Mouse (Mus musculus) left cerebral cortex, adult 9 months (tissue): ENCODE data around the gene Il2rb.
A peak's percentile ranks its signal among the peaks of the same experiment; 100 is the strongest.

ENCODE experiments used
- DNase-seq, 2 experiments: peaks; one replicate each; pipeline ENCODE4 v3.0.0; 2022; ENCODE audit warnings: low spot score in 2 of 2

The Il2rb gene

DNA sequence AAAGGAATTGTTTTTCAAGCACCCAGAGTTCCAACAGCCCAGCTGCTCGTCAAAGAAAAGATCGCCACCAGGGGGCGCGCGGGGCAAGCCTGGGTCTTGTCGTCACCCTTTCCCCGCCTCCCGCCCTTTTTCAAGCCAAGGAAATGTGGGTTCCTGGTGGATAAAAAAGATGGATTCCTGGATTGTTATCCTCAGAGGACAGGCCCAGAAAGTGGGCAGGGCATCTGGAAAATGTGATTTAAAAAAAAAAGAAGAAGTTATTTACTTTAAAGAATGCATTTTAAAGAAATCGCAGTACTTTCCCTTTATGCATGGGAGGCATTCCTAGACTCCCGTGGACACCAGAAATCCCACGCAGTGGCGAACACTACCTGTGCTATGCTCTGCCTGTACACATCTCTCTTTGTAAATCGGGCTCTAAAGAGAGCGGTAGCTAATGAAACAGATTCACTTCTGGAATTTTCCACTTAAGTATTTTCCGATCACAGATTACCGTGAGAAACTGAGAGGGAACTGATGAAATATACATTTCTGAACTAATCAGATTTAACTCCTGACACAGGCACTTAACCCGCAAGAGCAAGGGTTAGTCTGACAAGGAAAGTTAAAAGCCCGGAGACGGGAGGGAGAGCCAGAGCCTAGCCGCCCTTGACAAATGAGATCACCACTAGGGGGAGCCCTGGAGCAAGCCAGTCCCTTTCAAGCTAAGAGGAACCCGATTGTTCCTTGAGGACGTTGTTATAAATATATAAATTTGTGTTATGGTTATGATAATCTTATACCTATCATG, 47.1 kb downstream of the Il2rb start:
- peak in 1 of 2 experiments; percentile 95 for DNase-seq

DNA sequence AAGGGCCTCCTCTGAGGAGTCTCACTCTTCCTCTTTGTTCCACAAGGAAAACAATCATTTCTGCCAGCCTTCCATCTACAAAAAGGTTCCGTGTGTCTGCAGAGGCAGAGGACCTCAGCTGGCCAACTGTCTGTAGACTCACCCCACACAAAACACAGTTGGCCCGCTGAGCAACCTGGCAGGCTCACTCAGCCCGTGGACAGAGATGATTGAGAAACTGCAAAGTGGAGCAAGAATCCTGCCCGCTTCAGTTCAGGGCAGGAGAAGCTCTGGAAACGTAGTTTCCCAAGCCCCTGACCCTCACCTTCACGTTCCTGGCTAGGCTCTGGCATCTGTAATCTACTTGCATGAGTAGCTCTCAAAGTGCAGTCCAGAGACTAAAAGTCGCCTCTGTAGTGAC, 48.0 kb downstream of the Il2rb start:
- no peak for DNase-seq

DNA sequence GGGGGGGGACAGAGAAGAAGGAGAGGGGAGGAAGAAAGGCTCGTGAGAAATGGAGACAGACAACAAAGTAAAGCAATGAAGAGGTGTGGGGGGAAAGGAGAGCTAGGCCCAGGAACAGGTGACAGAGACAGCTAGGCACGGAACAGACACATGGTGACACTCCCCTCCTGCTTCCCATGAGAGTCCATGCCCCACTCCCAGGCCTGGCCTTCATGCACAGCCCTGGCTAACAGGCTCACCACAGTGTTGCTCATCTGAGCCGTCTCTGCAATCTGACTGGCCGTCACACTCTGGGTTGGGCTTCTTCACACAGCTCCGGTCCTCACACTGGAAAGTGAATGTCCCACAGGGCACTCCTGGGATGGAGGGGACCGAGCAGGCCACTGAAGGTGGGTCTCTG, 51.2 kb downstream of the Il2rb start:
- DNase-seq: no peak

DNA sequence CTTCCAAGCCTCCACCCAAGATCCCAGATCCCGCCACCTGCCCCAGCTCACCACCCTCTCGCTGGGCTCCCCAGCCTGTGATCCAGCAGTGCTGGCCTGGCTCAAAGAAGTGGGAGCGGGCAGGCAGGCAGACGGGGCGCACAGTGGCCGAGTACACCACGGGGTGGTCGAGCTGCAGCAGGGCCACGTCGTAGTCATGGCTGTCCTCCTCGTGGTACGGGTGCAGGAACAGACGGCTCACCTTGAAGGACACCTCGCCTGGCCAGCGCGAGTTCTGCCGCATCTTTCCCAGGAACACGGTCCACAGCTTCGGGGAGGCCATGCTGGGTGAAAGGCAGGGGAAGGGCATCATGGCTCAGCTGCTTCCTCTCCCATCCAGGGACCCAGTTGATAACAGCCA, 52.8 kb downstream of the Il2rb start:
- DNase-seq: no peak

DNA sequence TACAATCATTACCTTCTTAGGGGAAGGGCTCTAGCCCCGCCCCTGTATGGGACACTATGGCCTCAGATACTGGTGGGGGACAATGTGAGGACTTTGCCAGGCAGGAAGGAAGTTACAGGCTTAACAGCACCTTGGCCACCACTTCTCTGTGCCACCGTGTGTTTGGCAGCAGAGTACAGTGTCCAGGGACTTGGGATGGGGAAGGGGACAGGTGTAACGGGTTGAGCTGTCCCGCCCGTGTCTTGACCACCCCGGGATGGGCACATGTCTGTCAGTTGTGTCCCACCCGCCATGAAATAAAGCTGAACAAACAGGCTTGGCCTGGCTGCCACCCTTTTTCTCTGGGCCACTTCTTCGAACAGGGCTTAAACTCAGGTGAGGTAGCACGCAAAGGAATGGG, 56.1 kb downstream of the Il2rb start:
- no peak for DNase-seq

DNA sequence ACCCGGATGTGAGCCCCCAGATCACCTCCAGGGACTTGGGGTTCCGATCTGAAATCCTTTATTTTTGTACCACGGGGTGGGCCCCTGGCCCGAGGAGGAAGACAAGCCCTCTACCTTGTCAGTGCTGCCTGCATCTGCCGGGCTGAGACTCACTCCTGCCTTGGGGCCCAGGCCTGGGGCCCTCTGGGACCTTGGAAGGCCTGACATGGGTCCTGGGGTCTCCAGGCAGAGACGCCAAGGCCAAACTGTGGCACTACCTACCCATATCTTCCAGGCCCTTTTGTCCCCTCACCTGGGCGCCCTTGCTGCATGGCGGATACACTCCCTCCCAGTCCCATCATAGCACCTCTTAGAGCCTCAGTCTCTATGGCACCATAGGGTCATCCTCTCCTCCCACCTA, 56.6 kb downstream of the Il2rb start:
- DNase-seq: no peak

DNA sequence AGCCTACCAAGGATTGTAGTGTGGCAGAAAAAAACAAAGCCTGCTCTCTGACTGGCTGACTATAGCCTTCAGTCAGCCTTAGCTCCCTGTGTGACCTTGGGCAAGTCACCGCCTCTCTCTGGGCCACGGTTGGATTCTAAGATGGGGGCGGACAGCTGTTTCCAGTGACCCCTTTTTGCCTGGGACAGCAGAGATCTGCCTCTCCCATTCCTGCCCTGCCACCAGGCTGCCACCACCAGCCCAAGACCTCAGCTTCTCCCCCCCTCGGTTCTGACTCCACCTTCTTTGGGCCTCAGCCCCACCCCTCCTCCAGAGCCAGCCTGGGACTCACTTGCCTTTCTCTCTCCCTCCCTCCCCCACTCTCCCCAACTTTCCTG, 57.1 kb downstream of the Il2rb start:
- no peak for DNase-seq

DNA sequence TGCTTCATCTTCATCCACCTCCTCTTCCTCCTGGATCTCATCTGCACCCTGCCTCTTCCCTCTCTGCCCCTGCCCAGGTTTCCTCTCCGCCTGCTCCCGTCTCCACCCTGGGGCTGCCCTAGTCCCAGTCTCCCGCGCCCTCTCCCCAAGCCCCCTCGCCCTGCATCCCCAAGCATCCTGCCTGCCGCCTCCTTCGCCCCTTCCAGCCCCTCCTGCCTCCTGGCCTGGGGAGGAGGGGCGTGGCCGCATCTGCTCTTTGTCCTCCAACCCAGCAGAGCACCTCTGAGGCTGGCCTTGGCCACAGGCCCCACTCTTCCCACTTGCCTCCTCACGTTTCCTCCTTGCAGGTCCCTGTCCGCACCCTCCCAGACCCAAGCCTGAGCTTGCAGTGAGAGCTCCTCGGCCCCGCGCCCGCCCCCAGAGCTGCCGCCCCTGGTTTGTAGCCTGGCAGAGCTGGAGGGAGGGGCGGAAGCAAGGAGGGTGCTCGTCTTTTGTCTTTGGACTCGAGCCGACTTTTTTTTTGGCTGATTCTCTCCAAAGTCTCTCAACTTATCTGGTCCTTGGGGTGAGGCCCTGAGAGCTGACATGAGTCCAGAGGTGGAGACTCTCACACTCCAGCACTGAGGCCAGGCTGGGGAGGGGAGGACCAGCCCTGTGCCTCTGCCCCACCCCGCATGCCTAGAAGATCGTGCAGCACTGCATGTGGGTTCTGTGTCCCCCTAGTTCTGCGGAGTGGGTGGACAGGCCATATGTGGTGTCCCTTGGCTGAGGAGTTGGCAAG, 57.6 kb downstream of the Il2rb start:
- DNase-seq: peak in 1 of 2 experiments; percentile 73

DNA sequence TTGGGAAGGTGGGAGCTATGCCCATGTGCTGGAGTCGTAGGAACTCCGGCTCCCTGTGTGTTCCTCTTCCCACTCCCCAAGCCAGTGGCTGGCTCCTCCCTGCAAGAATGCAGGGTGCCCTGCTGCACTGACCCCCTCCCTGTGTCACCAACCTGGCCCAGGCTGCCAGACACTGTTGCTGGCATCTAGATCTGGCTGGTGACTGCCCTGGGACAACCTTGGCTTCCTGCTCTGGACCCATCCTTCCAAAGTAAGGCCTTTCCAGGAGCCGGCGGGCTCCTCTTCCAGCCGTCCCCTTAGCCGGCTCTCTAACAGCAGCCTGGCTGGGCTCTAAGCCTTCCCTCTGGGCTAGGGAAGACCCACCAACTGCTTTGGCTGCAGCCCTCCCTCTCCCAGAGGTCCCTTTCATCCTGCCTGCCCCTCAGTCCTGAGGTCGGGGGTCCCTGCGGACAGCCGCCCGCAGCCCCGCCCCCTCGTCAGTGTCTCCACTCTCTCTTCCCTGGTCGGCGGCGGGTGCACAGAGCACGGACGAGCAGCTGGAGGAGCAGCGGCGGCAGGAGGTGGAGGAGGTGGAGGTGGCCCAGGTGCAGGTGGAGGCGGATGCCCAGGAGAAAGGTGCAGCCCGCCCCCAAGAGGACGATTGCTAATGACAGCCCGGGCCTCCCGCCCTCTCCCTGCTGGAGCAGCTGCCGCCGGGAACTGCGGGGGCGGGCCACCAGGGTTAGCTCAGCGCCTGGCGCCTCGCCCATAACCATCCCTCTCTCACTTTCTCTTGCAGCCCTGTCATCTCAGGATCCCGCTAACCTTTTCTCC, 58.5 kb downstream of the Il2rb start:
- DNase-seq: peak; percentile 88 to 92

DNA sequence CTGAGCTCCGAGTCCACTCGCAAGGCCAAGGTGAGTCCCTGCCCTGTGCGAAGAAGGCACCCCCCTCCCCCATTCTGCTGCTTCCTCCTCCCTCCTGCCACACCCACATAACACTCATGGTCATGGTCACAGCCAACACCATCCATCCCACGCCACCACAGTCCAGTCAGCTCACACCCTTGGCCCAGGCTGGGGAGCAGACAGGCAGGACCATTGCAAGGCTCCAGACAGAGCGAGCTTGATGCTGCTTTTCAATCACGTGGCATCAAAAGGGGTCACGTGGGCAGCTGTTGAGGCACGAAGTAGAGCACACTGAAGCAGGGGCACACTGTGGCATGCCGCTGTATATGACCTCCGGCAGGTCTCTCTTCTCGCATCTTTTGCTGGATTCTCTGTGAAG, 59.4 kb downstream of the Il2rb start:
- DNase-seq: peak in 1 of 2 experiments; percentile 25

DNA sequence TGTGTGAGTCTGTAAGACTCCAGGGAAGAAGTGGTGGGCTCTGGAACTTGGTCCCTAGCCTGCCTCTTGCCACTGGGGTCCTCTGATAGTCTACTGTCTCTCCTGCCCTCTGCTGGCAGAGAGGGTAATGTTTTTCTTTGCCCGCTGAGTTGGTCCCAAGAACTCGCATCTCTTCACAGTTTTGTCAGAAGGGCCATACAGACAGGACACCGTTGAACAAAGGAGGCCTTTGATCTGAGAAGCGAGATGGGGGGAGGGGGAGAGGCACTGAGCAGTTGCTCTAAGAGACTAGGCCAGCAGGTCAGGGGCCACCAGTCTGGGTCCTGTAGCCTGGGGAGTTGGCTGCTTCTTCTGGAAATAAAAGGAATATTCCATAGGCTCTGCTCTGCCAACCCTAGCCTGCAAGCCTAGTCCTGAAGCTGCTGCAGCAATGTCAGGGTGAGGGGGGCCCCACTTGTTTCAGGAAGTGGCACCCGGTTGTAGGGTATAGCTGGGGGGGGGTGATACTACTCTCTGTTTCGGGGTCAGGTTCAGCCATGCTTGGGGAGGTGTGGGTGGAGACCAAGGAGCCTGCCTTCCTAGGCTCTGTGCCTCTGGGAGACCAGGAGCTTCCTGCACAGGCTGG, 60.1 kb downstream of the Il2rb start:
- DNase-seq: peak in 1 of 2 experiments; percentile 72

DNA sequence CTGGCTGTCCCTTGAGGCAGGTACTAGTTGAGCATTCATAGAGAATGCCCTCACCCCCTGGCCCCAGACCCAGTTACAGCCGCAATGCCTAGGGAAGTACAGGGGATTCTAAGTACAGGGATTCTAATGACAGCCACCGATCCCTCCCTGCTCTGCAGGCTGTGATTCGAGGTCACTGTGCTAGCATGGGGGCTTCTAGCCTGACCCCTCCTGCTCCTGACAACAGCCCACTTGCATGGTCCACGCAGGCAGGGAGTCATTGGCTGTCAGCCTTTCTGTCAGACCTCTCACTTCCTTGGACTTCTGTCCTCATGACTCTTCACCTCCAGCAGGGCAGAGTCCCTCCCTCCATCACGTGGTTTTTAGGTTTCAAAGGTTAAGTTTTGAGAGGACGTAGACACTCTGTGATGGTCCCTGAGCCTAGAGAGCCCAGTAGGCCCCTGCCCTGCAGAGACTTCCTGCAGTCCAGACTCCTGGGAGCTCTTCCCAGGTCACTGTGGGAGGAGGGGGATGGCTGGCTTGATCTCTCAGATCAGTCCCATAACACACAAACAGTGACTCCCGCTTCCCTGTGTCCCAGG, 63.4 kb downstream of the Il2rb start:
- no peak for DNase-seq

DNA sequence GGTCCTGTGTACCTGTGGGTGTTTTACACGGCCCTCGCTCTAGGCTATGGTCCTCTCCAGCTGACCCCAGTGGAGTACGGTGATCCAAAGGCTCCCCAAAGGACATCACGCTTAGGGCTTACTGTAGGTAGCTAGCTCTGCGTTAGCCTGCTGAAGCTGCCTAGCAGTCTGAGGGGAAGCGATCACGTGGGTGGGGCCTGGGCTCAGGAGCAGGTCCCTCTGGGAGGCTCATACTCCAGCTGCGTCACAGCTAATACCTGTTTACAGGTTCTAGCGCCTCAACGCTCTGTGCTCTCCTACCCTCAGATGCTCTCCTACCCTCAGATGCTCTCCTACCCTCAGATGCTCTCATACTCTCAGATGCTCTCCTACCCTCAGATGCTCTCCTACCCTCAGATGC, 64.2 kb downstream of the Il2rb start:
- DNase-seq: no peak

DNA sequence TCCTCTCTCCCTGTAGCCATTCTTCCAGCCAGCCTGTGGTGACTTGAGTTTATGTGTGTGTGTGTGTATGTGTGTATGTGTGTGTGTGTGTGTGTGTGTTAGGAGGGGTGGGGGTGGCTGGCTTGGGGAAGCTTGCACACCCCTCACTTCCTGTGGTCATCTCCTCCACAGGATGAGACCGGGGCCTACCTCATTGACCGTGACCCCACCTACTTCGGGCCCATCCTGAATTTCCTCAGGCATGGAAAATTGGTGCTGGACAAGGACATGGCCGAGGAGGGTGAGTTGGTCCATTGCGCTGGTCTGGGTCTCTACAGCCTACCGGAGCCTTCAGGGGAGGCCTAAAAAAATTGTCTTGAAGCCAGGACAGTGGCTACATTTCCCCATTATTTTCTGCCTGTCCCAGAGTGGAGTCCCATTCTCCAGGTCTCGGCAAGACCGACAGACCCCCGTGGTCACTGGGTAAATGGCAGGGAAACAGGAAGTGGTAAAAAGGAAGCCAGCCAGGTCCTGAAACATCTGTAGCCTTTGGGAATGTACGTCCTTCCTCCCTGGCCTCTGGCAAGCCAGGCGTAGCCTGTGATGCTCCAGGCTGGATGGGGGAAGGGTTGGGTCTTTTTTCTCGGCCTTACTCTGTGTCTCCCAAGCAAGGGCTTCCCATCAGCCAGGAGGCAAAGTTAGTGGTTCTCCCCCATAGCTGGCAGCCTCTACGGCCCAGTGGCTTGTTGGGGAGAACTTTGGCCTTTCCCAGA, 65.0 kb downstream of the Il2rb start:
- DNase-seq: no peak
